Mouse (Mus musculus): ENCODE measurements at regions not wholly inside any gene's neighbourhood (a gene's known extent, or its start where the extent isn't known, plus 50 kb on each side); places are given as distances from the start of the nearest gene placed in this dataset.

DNA sequence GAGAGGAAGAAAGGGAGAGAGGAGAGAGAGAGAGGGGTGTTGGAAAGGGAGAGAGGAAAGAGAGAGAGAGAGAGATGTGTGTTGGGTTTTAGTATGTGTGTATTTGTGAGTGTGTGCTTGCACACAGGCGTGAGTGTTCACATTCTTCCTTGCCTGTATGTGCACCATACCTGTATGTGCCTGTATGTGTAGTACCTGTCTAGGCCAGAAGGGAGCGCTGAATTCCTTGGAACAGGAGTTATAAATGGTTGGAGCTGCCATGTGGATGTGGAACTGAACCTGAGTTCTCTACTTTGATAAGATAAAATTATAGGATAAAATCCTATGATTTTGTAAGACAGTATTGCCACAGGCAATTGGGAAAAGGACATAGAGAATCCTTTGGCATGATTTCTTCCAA is 458.8 kb downstream of the Rps24 start:
- TF ChIP-seq POLR2A (IDR thresholded peaks at IDR 0.05; ENCODE audit: insufficient read depth, low read depth, low read length) (no peak), CTCF (IDR thresholded peaks at IDR 0.05; ENCODE audit: insufficient read depth, low read depth, low read length) (no peak)

Measured in olfactory bulb, adult 2 months (tissue).